10 mouse cellular contexts compared by ENCODE assay signal in genomic region chr7:16880615-16881014, GRCm38 (mm10). TPM values are rescaled to one million over a fixed set of nuclear protein-coding genes. Genes with fewer than 3 reads are reported as not detected.
DNase-seq lines count a peak whose midpoint lies in the region; ATAC-seq and TF ChIP-seq lines count a peak whose summit lies in the region.
"Had no signal": no experiment of that assay in that cellular context is flagged by ENCODE, and none has a peak within 500 bp of the region (broad histone marks: within the 10 kb centered on the region; RNA-seq: fewer than 3 reads in every experiment).

No protein-coding gene starts in this region.

- peak overlapping the region; percentile 91 for H3K27ac ChIP-seq in forebrain, embryonic 10.5 days
- H3K27ac ChIP-seq in forebrain, embryonic 16.5 days (ENCODE audit: low read length), result no peak overlapping the region
- peak overlapping the region; percentile 32; the same call in 1 of the 2 replicates for H3K27ac ChIP-seq in left cerebral cortex, adult 2 months
- H3K27ac ChIP-seq in embryonic facial prominence, embryonic 15.5 days (replicated peaks), result peak overlapping the region; percentile 63
- H3K27ac ChIP-seq in limb, embryonic 14.5 days (replicated peaks; ENCODE audit: low read depth, low read length), result peak overlapping the region; percentile 33
- no peak overlapping the region for H3K27ac ChIP-seq in liver, postnatal 0 days (ENCODE audit: low read depth)

- peaks cover 61% of the 10 kb centered on the region for H3K4me1 ChIP-seq in forebrain, embryonic 10.5 days
- H3K4me1 ChIP-seq in forebrain, embryonic 16.5 days (replicated peaks; ENCODE audit: control insufficient read depth, insufficient read depth, low read length), result peaks cover 22% of the 10 kb centered on the region
- peaks cover 37% of the 10 kb centered on the region for H3K4me1 ChIP-seq in embryonic facial prominence, embryonic 15.5 days
- H3K4me1 ChIP-seq in limb, embryonic 14.5 days (ENCODE audit: control insufficient read depth, insufficient read depth, low read length), result peaks cover 14% of the 10 kb centered on the region; the same call in 1 of the 2 replicates
- peaks cover 7% of the 10 kb centered on the region for H3K4me1 ChIP-seq in liver, postnatal 0 days (ENCODE audit: insufficient read depth)

- H3K36me3 ChIP-seq in forebrain, embryonic 10.5 days (replicated peaks), result peaks cover 62% of the 10 kb centered on the region
- H3K36me3 ChIP-seq in forebrain, embryonic 16.5 days (ENCODE audit: control insufficient read depth, insufficient read depth), result peaks cover under 1% of the 10 kb centered on the region; the same call in 1 of the 2 replicates
- peaks cover 34% of the 10 kb centered on the region for H3K36me3 ChIP-seq in embryonic facial prominence, embryonic 15.5 days
- H3K36me3 ChIP-seq in limb, embryonic 14.5 days (ENCODE audit: control insufficient read depth, insufficient read depth, low read length), result peaks cover 56% of the 10 kb centered on the region
- H3K36me3 ChIP-seq in liver, postnatal 0 days (replicated peaks; ENCODE audit: insufficient read depth, low read length), result no peaks in the 10 kb centered on the region

- intact Hi-C loops in left cerebral cortex, adult 2 months (cut with DNase I), result loop anchor here (10.0 kb wide), 1 partner anchor 136 kb away; no protein-coding TSS in a partner anchor

- H3K4me3 ChIP-seq in forebrain, embryonic 10.5 days, result peak overlapping the region; percentile 33
- H3K4me3 ChIP-seq in forebrain, embryonic 16.5 days (replicated peaks; ENCODE audit: low read length), result no peak overlapping the region
- H3K4me3 ChIP-seq in left cerebral cortex, adult 2 months, result no peak overlapping the region
- H3K4me3 ChIP-seq in embryonic facial prominence, embryonic 15.5 days (replicated peaks), result no peak overlapping the region
- H3K4me3 ChIP-seq in limb, embryonic 14.5 days (replicated peaks; ENCODE audit: low read length), result no peak overlapping the region
- no peak overlapping the region for H3K4me3 ChIP-seq in liver, postnatal 0 days (ENCODE audit: low read depth, low read length)

- no peak for TF ChIP-seq POLR2A in limb, embryonic 14.5 days (IDR thresholded peaks at IDR 0.05; ENCODE audit: borderline replicate concordance, extremely low read depth, insufficient read depth, insufficient read length)

- TF ChIP-seq EP300 in liver, postnatal 0 days (IDR thresholded peaks at IDR 0.05; ENCODE audit: low read depth), result no peak

- H3K27me3 ChIP-seq in forebrain, embryonic 10.5 days (ENCODE audit: poor library complexity, severe bottlenecking), result peaks cover 28% of the 10 kb centered on the region
- H3K27me3 ChIP-seq in forebrain, embryonic 16.5 days (replicated peaks; ENCODE audit: control insufficient read depth, insufficient read depth, low read length), result peaks cover 16% of the 10 kb centered on the region
- peaks cover 2% of the 10 kb centered on the region; the same call in 1 of the 2 replicates for H3K27me3 ChIP-seq in embryonic facial prominence, embryonic 15.5 days
- no peaks in the 10 kb centered on the region for H3K27me3 ChIP-seq in limb, embryonic 14.5 days (ENCODE audit: control insufficient read depth, insufficient read depth, low read length)
- peaks cover 30% of the 10 kb centered on the region for H3K27me3 ChIP-seq in liver, postnatal 0 days (ENCODE audit: insufficient read depth, low read length)

- ATAC-seq in forebrain, embryonic 16.5 days, result no peak
- ATAC-seq in embryonic facial prominence, embryonic 15.5 days (ENCODE audit: insufficient number of reproducible peaks, low FRiP score, low TSS enrichment, low read depth), result no peak
- no peak for ATAC-seq in limb, embryonic 14.5 days (ENCODE audit: low FRiP score, low read depth)
- no peak for ATAC-seq in liver, postnatal 0 days

- WGBS in forebrain, embryonic 10.5 days, result 17% methylated on average over 5 of the region's 5 CpGs
- 23% methylated on average over 5 of the region's 5 CpGs for WGBS in forebrain, embryonic 16.5 days
- 23% methylated on average over 5 of the region's 5 CpGs for WGBS in embryonic facial prominence, embryonic 15.5 days
- WGBS in limb, embryonic 14.5 days, result 26% methylated on average over 5 of the region's 5 CpGs
- WGBS in liver, postnatal 0 days (ENCODE audit: insufficient replicate concordance), result 30% methylated on average over 5 of the region's 5 CpGs

- TF ChIP-seq CTCF in left cerebral cortex, adult 2 months (IDR thresholded peaks at IDR 0.05), result no peak
- TF ChIP-seq CTCF in liver, postnatal 0 days (IDR thresholded peaks at IDR 0.05; ENCODE audit: low read depth), result no peak

- no peak overlapping the region for H3K9ac ChIP-seq in forebrain, embryonic 16.5 days (replicated peaks; ENCODE audit: low read depth, low read length)
- no peak overlapping the region for H3K9ac ChIP-seq in embryonic facial prominence, embryonic 15.5 days
- no peak overlapping the region for H3K9ac ChIP-seq in limb, embryonic 14.5 days (ENCODE audit: low read depth, low read length, severe bottlenecking)
- H3K9ac ChIP-seq in liver, postnatal 0 days (replicated peaks), result no peak overlapping the region

- peaks cover 15% of the 10 kb centered on the region for H3K9me3 ChIP-seq in forebrain, embryonic 10.5 days
- H3K9me3 ChIP-seq in forebrain, embryonic 16.5 days (ENCODE audit: control insufficient read depth, low read length), result peaks cover 4% of the 10 kb centered on the region
- no peaks in the 10 kb centered on the region for H3K9me3 ChIP-seq in embryonic facial prominence, embryonic 15.5 days (replicated peaks)
- peaks cover 3% of the 10 kb centered on the region for H3K9me3 ChIP-seq in limb, embryonic 14.5 days (ENCODE audit: control insufficient read depth, low read length)
- peaks cover 3% of the 10 kb centered on the region for H3K9me3 ChIP-seq in liver, postnatal 0 days (ENCODE audit: low read length)

- no peak for DNase-seq in forebrain, embryonic 10.5 days (ENCODE audit: extremely low spot score, low spot score)
- DNase-seq in left cerebral cortex, adult 2 months (ENCODE audit: extremely low spot score in 1 of 2, low spot score in 2 of 2), result no peak
- no peak for DNase-seq in left cerebral cortex, adult 9 months (ENCODE audit: low spot score in 2 of 2)
- DNase-seq in limb, embryonic 14.5 days (ENCODE audit: low spot score), result no peak
- DNase-seq in adrenal gland, adult 8-10 months, result no peak
- DNase-seq in liver, postnatal 0 days, result no peak
- DNase-seq: lung, adult 2 months had no signal

- no peak overlapping the region for H3K4me2 ChIP-seq in forebrain, embryonic 16.5 days (ENCODE audit: low read length)
- H3K4me2 ChIP-seq in embryonic facial prominence, embryonic 15.5 days (replicated peaks), result no peak overlapping the region
- peak overlapping the region; percentile 26; the same call in 1 of the 2 replicates for H3K4me2 ChIP-seq in limb, embryonic 14.5 days (replicated peaks; ENCODE audit: low read depth, low read length, severe bottlenecking)
- H3K4me2 ChIP-seq in liver, postnatal 0 days (ENCODE audit: low read depth, low read length), result no peak overlapping the region

RNA-seq across cellular contexts. Expression of gene Dact3, which starts 5.5 kb away (rescaled TPM):
- polyA plus RNA-seq in forebrain, embryonic 10.5 days (2016; fragmentation: Nextera tagmentation; extraction: Ambion mirVana), result 1.9 and 2.2 TPM in 2 replicates
- polyA plus RNA-seq in forebrain, embryonic 16.5 days (2015; fragmentation: Nextera tagmentation; extraction: Ambion mirVana), result 2.1 and 2.6 TPM in 2 replicates
- 100 to 1,000 TPM; 188 to 196 TPM for total RNA-seq in left cerebral cortex, adult 2 months (2021)
- polyA plus RNA-seq in embryonic facial prominence, embryonic 15.5 days (2015; fragmentation: Nextera tagmentation; extraction: Ambion mirVana), result 5.4 and 6.3 TPM in 2 replicates
- 64.3 and 89.3 TPM in 2 replicates for polyA plus RNA-seq in limb, embryonic 14.5 days (2012; rRNA removed)
- 11.5 and 13.7 TPM in 2 replicates for polyA plus RNA-seq in limb, embryonic 14.5 days (2014; fragmentation: Nextera tagmentation; extraction: Ambion mirVana)
- 1 to 10 TPM; 4.2 to 5.9 (median 4.6) TPM for total RNA-seq in adrenal gland, adult 8-10 months (2022)
- 0.09 TPM in 2 replicates for polyA plus RNA-seq in liver, postnatal 0 days (2015; fragmentation: Nextera tagmentation; extraction: Ambion mirVana)

RNA-seq across cellular contexts. Expression of gene Gng8, which starts 11.0 kb away (rescaled TPM):
- 5.5 and 6.6 TPM in 2 replicates for polyA plus RNA-seq in forebrain, embryonic 10.5 days (2016; fragmentation: Nextera tagmentation; extraction: Ambion mirVana)
- polyA plus RNA-seq in forebrain, embryonic 16.5 days (2015; fragmentation: Nextera tagmentation; extraction: Ambion mirVana), result 1.9 and 4.5 TPM in 2 replicates
- 1 to 10 TPM; 1.8 to 2.7 TPM for total RNA-seq in left cerebral cortex, adult 2 months (2021)
- polyA plus RNA-seq in embryonic facial prominence, embryonic 15.5 days (2015; fragmentation: Nextera tagmentation; extraction: Ambion mirVana), result 27.8 and 36.3 TPM in 2 replicates
- 63.3 and 92.7 TPM in 2 replicates for polyA plus RNA-seq in limb, embryonic 14.5 days (2012; rRNA removed)
- 17.8 and 21.1 TPM in 2 replicates for polyA plus RNA-seq in limb, embryonic 14.5 days (2014; fragmentation: Nextera tagmentation; extraction: Ambion mirVana)
- total RNA-seq in adrenal gland, adult 8-10 months (2022), result 1 to 10 TPM in 1 of 4 experiments, under 1 TPM in 1, not detected in 2; 1.00 to 1.0 TPM
- polyA plus RNA-seq in liver, postnatal 0 days (2015; fragmentation: Nextera tagmentation; extraction: Ambion mirVana), result 0.15 and 0.20 TPM in 2 replicates

RNA-seq across cellular contexts. Expression of gene Ptgir, which starts 25.7 kb away (rescaled TPM):
- polyA plus RNA-seq in forebrain, embryonic 10.5 days (2016; fragmentation: Nextera tagmentation; extraction: Ambion mirVana), result 0.10 TPM in 2 replicates
- 0.15 TPM in 2 replicates for polyA plus RNA-seq in forebrain, embryonic 16.5 days (2015; fragmentation: Nextera tagmentation; extraction: Ambion mirVana)
- under 1 TPM; 0.11 to 0.21 TPM for total RNA-seq in left cerebral cortex, adult 2 months (2021)
- 2.5 and 3.1 TPM in 2 replicates for polyA plus RNA-seq in embryonic facial prominence, embryonic 15.5 days (2015; fragmentation: Nextera tagmentation; extraction: Ambion mirVana)
- 3.6 and 4.1 TPM in 2 replicates for polyA plus RNA-seq in limb, embryonic 14.5 days (2012; rRNA removed)
- polyA plus RNA-seq in limb, embryonic 14.5 days (2014; fragmentation: Nextera tagmentation; extraction: Ambion mirVana), result 2.3 and 2.8 TPM in 2 replicates
- total RNA-seq in adrenal gland, adult 8-10 months (2022), result 1 to 10 TPM; 2.4 to 3.3 (median 2.6) TPM
- polyA plus RNA-seq in liver, postnatal 0 days (2015; fragmentation: Nextera tagmentation; extraction: Ambion mirVana), result 1.1 and 1.7 TPM in 2 replicates
- total RNA-seq: layer of hippocampus, adult 8-10 months had no signal

RNA-seq across cellular contexts. Expression of gene Prkd2, which starts 37.9 kb away (rescaled TPM):
- polyA plus RNA-seq in forebrain, embryonic 10.5 days (2016; fragmentation: Nextera tagmentation; extraction: Ambion mirVana), result 9.6 and 10.7 TPM in 2 replicates
- 6.6 TPM in 2 replicates for polyA plus RNA-seq in forebrain, embryonic 16.5 days (2015; fragmentation: Nextera tagmentation; extraction: Ambion mirVana)
- 10 to 100 TPM in 1 of 2 experiments, 1 to 10 TPM in 1; 6.3 to 12.0 TPM for total RNA-seq in left cerebral cortex, adult 2 months (2021)
- polyA plus RNA-seq in embryonic facial prominence, embryonic 15.5 days (2015; fragmentation: Nextera tagmentation; extraction: Ambion mirVana), result 22.1 and 23.0 TPM in 2 replicates
- 35.9 and 48.9 TPM in 2 replicates for polyA plus RNA-seq in limb, embryonic 14.5 days (2012; rRNA removed)
- 19.2 and 22.1 TPM in 2 replicates for polyA plus RNA-seq in limb, embryonic 14.5 days (2014; fragmentation: Nextera tagmentation; extraction: Ambion mirVana)
- total RNA-seq in adrenal gland, adult 8-10 months (2022), result 10 to 100 TPM; 17.0 to 27.1 (median 20.9) TPM
- polyA plus RNA-seq in liver, postnatal 0 days (2015; fragmentation: Nextera tagmentation; extraction: Ambion mirVana), result 4.3 and 5.0 TPM in 2 replicates

RNA-seq across cellular contexts. Expression of gene Calm3, which starts 43.3 kb away (rescaled TPM):
- 156 and 163 TPM in 2 replicates for polyA plus RNA-seq in forebrain, embryonic 10.5 days (2016; fragmentation: Nextera tagmentation; extraction: Ambion mirVana)
- 308 and 333 TPM in 2 replicates for polyA plus RNA-seq in forebrain, embryonic 16.5 days (2015; fragmentation: Nextera tagmentation; extraction: Ambion mirVana)
- 1,000 to 10,000 TPM; 1,732 to 1,834 TPM for total RNA-seq in left cerebral cortex, adult 2 months (2021)
- polyA plus RNA-seq in embryonic facial prominence, embryonic 15.5 days (2015; fragmentation: Nextera tagmentation; extraction: Ambion mirVana), result 117 and 138 TPM in 2 replicates
- 281 and 320 TPM in 2 replicates for polyA plus RNA-seq in limb, embryonic 14.5 days (2012; rRNA removed)
- 156 and 164 TPM in 2 replicates for polyA plus RNA-seq in limb, embryonic 14.5 days (2014; fragmentation: Nextera tagmentation; extraction: Ambion mirVana)
- total RNA-seq in adrenal gland, adult 8-10 months (2022), result 100 to 1,000 TPM; 278 to 314 (median 294) TPM
- polyA plus RNA-seq in liver, postnatal 0 days (2015; fragmentation: Nextera tagmentation; extraction: Ambion mirVana), result 58.8 and 60.3 TPM in 2 replicates

Comparison
In these comparisons a context has a peak if more than half of its experiments do, and no peak if none do; other contexts are left out.
1. H3K27ac ChIP-seq: peak in forebrain, embryonic 10.5 days (single experiment), left cerebral cortex, adult 2 months (single experiment), embryonic facial prominence, embryonic 15.5 days (single experiment) and limb, embryonic 14.5 days (single experiment); none in forebrain, embryonic 16.5 days (single experiment) and liver, postnatal 0 days (single experiment).